Mouse (Mus musculus) stomach, postnatal 0 days (tissue): Measurements from ENCODE around the gene Cisd3.

ENCODE experiments used
- CTCF ChIP-seq: IDR thresholded peaks from 2 replicates; pipeline ENCODE4 v1.5.1; 2016; ENCODE audit warnings: antibody characterized with exemption, low read depth, mild to moderate bottlenecking, moderate library complexity
- EP300 ChIP-seq: optimal IDR thresholded peaks from 2 replicates; pipeline ENCODE3; 2016; ENCODE audit warnings: antibody characterized with exemption

GRCm38 (mm10) chr11:97643380-97644055 lies 42.1 kb upstream of the Cisd3 start:
- TF ChIP-seq CTCF = no peak
- TF ChIP-seq EP300 = no peak
